Mouse (Mus musculus) embryonic facial prominence, embryonic 12.5 days (tissue): ENCODE data around the gene Fut4. TPM values are rescaled to one million over a fixed set of nuclear protein-coding genes. Genes with fewer than 3 reads are reported as not detected.

Experiments
- ATAC-seq: fragments of 200-750 bp; cut with Nextera tagmentation; 2 replicates; pipeline ENCODE4 v1.8.0; 2017; ENCODE audit not compliant: insufficient number of reproducible peaks, insufficient read depth, low FRiP score, low TSS enrichment
- H3K27ac ChIP-seq: fragments of 300-500 bp; sonication (generic); 2 replicates; pipeline ENCODE4 v1.5.1; 2016; ENCODE audit warnings: mild to moderate bottlenecking
- H3K27me3 ChIP-seq: fragments of 300-500 bp; sonication (generic); 2 replicates; pipeline ENCODE4 v1.6.1; 2016; ENCODE audit warnings: mild to moderate bottlenecking, moderate library complexity
- H3K36me3 ChIP-seq: fragments of 300-500 bp; sonication (generic); 2 replicates; pipeline ENCODE4 v1.6.1; 2016; ENCODE audit warnings: mild to moderate bottlenecking
- H3K4me1 ChIP-seq: fragments of 300-500 bp; sonication (generic); 2 replicates; pipeline ENCODE4 v1.6.1; 2016
- H3K4me2 ChIP-seq: fragments of 300-500 bp; sonication (generic); replicated peaks from 2 replicates; pipeline ENCODE4 v1.6.1; 2016; ENCODE audit warnings: mild to moderate bottlenecking, moderate library complexity
- H3K4me3 ChIP-seq: fragments of 300-500 bp; sonication (generic); 2 replicates; pipeline ENCODE4 v1.5.1; 2016; ENCODE audit warnings: mild to moderate bottlenecking
- H3K9ac ChIP-seq: fragments of 300-500 bp; sonication (generic); 2 replicates; pipeline ENCODE4 v1.6.1; 2016; ENCODE audit warnings: mild to moderate bottlenecking, moderate library complexity
- H3K9me3 ChIP-seq: fragments of 300-500 bp; sonication (generic); 2 replicates; pipeline ENCODE4 v1.6.1; 2016; ENCODE audit warnings: mild to moderate bottlenecking, moderate library complexity
- WGBS: fragments of 180-500 bp; shearing (Covaris S2); methylation state at CpG from one replicate; pipeline ENCODE4 v1.1.7; 2016; 5-methylcytosine and 5-hydroxymethylcytosine counted together
- polyA plus RNA-seq: library from polyadenylated mRNA; unstranded; fragments of >200 nt; fragmentation: Nextera tagmentation; extraction: Ambion mirVana; gene quantifications from 2 replicates; pipeline ENCODE4 v1.2.1, GENCODE M21; 2016

Fut4 gene
- polyA plus RNA-seq = 3.7 and 4.6 TPM in 2 replicates

- Histone ChIP-seq H3K9me3 (no peaks in the 10 kb centered on the region), H3K27me3 (peaks cover 9% of the 10 kb centered on the region), H3K9ac (peak within 1 kb of the TSS; percentile 47), H3K4me2 (peak within 1 kb of the TSS; percentile 81), H3K27ac (no peak within 1 kb of the TSS), H3K4me3 (peak within 1 kb of the TSS; percentile 53), H3K4me1 (peaks cover 5% of the 10 kb centered on the region; the same call in 1 of the 2 replicates), H3K36me3 (no peaks in the 10 kb centered on the region)
- WGBS = under 1% methylated on average over 27 of the region's 28 CpGs
- peak; percentile 77 for ATAC-seq
Observed at GRCm38 (mm10) chr9:14752001-14752522, at the start of gene Fut4. Gene Fut4, minus strand, starts transcription at chr9:14752393.

GRCm38 (mm10) chr9:14787356-14787755, 35.2 kb upstream of the Fut4 start:
- peaks cover 5% of the 10 kb centered on the region; the same call in 1 of the 2 replicates for H3K4me1 ChIP-seq
- no peaks in the 10 kb centered on the region for H3K27me3 ChIP-seq
- H3K4me3 ChIP-seq = no peak overlapping the region
- 85% methylated on average over 6 of the region's 6 CpGs for WGBS
- no peaks in the 10 kb centered on the region for H3K9me3 ChIP-seq
- no peak for ATAC-seq
- no peak overlapping the region for H3K27ac ChIP-seq
- no peak overlapping the region for H3K9ac ChIP-seq
- H3K36me3 ChIP-seq = peaks cover 31% of the 10 kb centered on the region
- H3K4me2 ChIP-seq = no peak overlapping the region

GRCm38 (mm10) chr9:14784039-14785002, 32.1 kb upstream of the Fut4 start, which contains the start of the genes Mre11a and Ankrd49:
Gene Mre11a, plus strand, starts transcription at chr9:14784654.
Gene Ankrd49, minus strand, starts transcription at chr9:14784856.
- ATAC-seq = peak; percentile 98
- Histone ChIP-seq H3K9me3 (no peaks in the 10 kb centered on the region), H3K9ac (peak within 1 kb of the TSS; percentile 78), H3K36me3 (peaks cover 37% of the 10 kb centered on the region), H3K27me3 (no peaks in the 10 kb centered on the region), H3K4me1 (peaks cover 5% of the 10 kb centered on the region; the same call in 1 of the 2 replicates), H3K4me3 (peak within 1 kb of the TSS; percentile 75), H3K4me2 (peak within 1 kb of the TSS; percentile 74), H3K27ac (peak within 1 kb of the TSS; percentile 96)
- 1% methylated on average over 62 of the region's 62 CpGs for WGBS

- Histone ChIP-seq H3K9me3 (no peaks in the 10 kb centered on the region), H3K27ac (no peak overlapping the region), H3K27me3 (no peaks in the 10 kb centered on the region), H3K36me3 (peaks cover 17% of the 10 kb centered on the region), H3K4me3 (no peak overlapping the region), H3K4me1 (no peaks in the 10 kb centered on the region), H3K4me2 (no peak overlapping the region), H3K9ac (no peak overlapping the region)
- ATAC-seq = no peak
- 29% methylated on average over 13 of the region's 13 CpGs for WGBS
Observed at GRCm38 (mm10) chr9:14778341-14778740, 26.1 kb upstream of the Fut4 start.

- no peak for ATAC-seq
- 50% methylated on average over 2 of the region's 2 CpGs for WGBS
Observed at GRCm38 (mm10) chr9:14773813-14774212, 21.6 kb upstream of the Fut4 start.

GRCm38 (mm10) chr9:14772074-14772473, 19.9 kb upstream of the Fut4 start:
- H3K9ac ChIP-seq = no peak overlapping the region
- H3K27me3 ChIP-seq = 0 out of 2 replicates have a peak, but pooled peaks cover 4% of the 10 kb centered on the region
- H3K36me3 ChIP-seq = no peaks in the 10 kb centered on the region
- 89% methylated on average over 2 of the region's 2 CpGs for WGBS
- H3K4me2 ChIP-seq = no peak overlapping the region
- peaks cover 14% of the 10 kb centered on the region; the same call in 1 of the 2 replicates for H3K4me1 ChIP-seq
- no peak overlapping the region for H3K4me3 ChIP-seq
- H3K9me3 ChIP-seq = no peaks in the 10 kb centered on the region
- no peak for ATAC-seq
- no peak overlapping the region for H3K27ac ChIP-seq

More at GRCm38 (mm10) chr9:14773813-14774212, 21.6 kb upstream of the Fut4 start:
- H3K27me3 ChIP-seq = 0 out of 2 replicates have a peak, but pooled peaks cover 4% of the 10 kb centered on the region
- H3K4me3 ChIP-seq = no peak overlapping the region
- no peak overlapping the region for H3K4me2 ChIP-seq
- no peaks in the 10 kb centered on the region for H3K9me3 ChIP-seq
- H3K4me1 ChIP-seq = peaks cover 14% of the 10 kb centered on the region; the same call in 1 of the 2 replicates
- H3K36me3 ChIP-seq = no peaks in the 10 kb centered on the region
- H3K9ac ChIP-seq = no peak overlapping the region
- H3K27ac ChIP-seq = no peak overlapping the region

- no peaks in the 10 kb centered on the region for H3K36me3 ChIP-seq
- no peak within 1 kb of the TSS for H3K9ac ChIP-seq
- 0 out of 2 replicates have a peak, but pooled peaks have one; percentile 35 for ATAC-seq
- no peak within 1 kb of the TSS for H3K27ac ChIP-seq
- H3K4me2 ChIP-seq = peak within 1 kb of the TSS; percentile 10; the same call in 1 of the 2 replicates
- H3K9me3 ChIP-seq = no peaks in the 10 kb centered on the region
- H3K4me3 ChIP-seq = no peak within 1 kb of the TSS
- peaks cover 14% of the 10 kb centered on the region; the same call in 1 of the 2 replicates for H3K4me1 ChIP-seq
- 17% methylated on average over 23 of the region's 23 CpGs for WGBS
- 0 out of 2 replicates have a peak, but pooled peaks cover 4% of the 10 kb centered on the region for H3K27me3 ChIP-seq
Observed at GRCm38 (mm10) chr9:14770803-14771471, 18.7 kb upstream of the Fut4 start, which contains the start of gene 1700012B09Rik. Gene 1700012B09Rik, minus strand, starts transcription at chr9:14771030.

DNA sequence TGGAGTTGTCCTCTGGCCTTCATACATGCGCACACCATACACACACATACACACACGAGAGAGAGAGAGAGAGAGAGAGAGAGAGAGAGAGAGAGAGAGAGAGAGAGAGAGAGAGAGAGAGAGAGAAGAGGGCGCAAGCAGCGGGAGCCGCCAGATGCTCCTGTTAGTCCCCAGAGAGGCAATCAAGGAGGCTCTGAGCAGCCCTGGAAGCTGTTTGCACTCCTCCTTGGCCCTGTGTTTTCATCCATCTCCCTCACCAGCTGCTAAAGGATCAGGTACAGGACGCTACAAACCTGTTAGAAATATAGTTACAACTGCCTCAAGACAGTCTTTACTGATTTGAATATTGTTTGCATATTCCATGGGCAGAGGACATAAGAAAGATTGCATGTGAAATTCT, 17.6 kb upstream of the Fut4 start:
- no peak for ATAC-seq
- H3K4me2 ChIP-seq = no peak overlapping the region
- no peak overlapping the region for H3K4me3 ChIP-seq
- 52% methylated on average over 4 of the region's 6 CpGs for WGBS
- no peak overlapping the region for H3K27ac ChIP-seq
- H3K36me3 ChIP-seq = no peaks in the 10 kb centered on the region
- no peaks in the 10 kb centered on the region for H3K9me3 ChIP-seq
- H3K9ac ChIP-seq = no peak overlapping the region
- 0 out of 2 replicates have a peak, but pooled peaks cover 4% of the 10 kb centered on the region for H3K27me3 ChIP-seq
- peaks cover 14% of the 10 kb centered on the region; the same call in 1 of the 2 replicates for H3K4me1 ChIP-seq

DNA sequence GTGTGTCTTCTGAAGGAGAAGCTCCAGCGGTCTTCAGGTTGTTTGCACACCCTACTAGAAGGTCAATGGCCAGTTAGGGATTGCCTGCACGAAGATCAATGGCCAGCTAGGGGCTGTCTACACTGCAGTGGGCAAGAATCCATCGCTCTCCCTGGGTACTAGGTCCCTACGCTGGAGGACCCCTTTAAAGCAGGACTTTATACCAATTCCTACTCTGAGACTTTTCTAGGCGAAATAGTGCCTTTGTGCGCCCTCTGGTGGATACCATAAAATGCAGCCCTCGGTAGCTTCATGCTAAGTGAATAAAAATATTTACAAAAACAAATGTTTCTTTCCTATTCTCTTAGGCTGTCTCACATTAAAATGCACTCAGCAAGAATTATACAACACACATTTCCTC, 12.6 kb upstream of the Fut4 start:
- Histone ChIP-seq H3K36me3 (no peaks in the 10 kb centered on the region), H3K9ac (no peak overlapping the region), H3K9me3 (no peaks in the 10 kb centered on the region), H3K27me3 (no peaks in the 10 kb centered on the region), H3K4me2 (no peak overlapping the region), H3K4me1 (peaks cover 2% of the 10 kb centered on the region; the same call in 1 of the 2 replicates), H3K4me3 (no peak overlapping the region), H3K27ac (no peak overlapping the region)
- 26% methylated on average over 7 of the region's 7 CpGs for WGBS
- ATAC-seq = no peak

DNA sequence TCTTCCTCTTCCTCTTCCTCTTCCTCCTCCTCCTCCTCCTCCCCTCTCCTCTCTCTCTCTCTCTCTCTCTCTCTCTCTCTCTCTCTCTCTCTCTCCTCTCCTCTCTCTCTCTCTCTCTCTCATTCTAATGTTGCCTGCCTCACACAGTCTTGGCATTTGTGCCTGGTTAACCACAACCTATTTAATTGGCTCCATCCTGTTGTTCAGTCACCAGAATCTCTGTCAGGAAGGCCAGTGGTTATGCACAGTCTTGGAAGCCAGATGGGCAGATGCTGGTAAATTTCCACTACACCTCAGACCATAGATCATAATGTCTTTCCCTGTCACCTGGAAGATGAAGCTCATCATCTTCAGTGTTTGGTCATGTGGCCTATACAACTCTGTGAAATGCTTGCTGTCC, 7.1 kb upstream of the Fut4 start:
- Histone ChIP-seq H3K27me3 (no peaks in the 10 kb centered on the region), H3K4me1 (no peaks in the 10 kb centered on the region), H3K36me3 (no peaks in the 10 kb centered on the region), H3K9ac (no peak overlapping the region), H3K4me2 (no peak overlapping the region), H3K4me3 (no peak overlapping the region), H3K9me3 (no peaks in the 10 kb centered on the region), H3K27ac (no peak overlapping the region)
- ATAC-seq = no peak

GRCm38 (mm10) chr9:14758590-14758989, 6.4 kb upstream of the Fut4 start:
- ATAC-seq = no peak
- H3K9ac ChIP-seq = no peak overlapping the region
- no peak overlapping the region for H3K27ac ChIP-seq
- no peaks in the 10 kb centered on the region for H3K9me3 ChIP-seq
- no peak overlapping the region for H3K4me2 ChIP-seq
- 73% methylated on average over 7 of the region's 7 CpGs for WGBS
- no peaks in the 10 kb centered on the region for H3K36me3 ChIP-seq
- H3K4me1 ChIP-seq = no peaks in the 10 kb centered on the region
- no peaks in the 10 kb centered on the region for H3K27me3 ChIP-seq
- H3K4me3 ChIP-seq = no peak overlapping the region
